Mouse (Mus musculus): Measurements from ENCODE around the gene Fgfr2.

GRCm38 (mm10) chr7:132766235-132766871 lies 356.8 kb downstream of the Fgfr2 start:
- TF ChIP-seq HCFC1 (IDR thresholded peaks at IDR 0.05; ENCODE audit: borderline replicate concordance, insufficient read depth, low read length) = no peak
- TF ChIP-seq ZNF384 (IDR thresholded peaks at IDR 0.05; ENCODE audit: low read depth, low read length) = no peak
- TF ChIP-seq MAFK (IDR thresholded peaks at IDR 0.05; ENCODE audit: insufficient read depth, low read depth, low read length) = no peak
- no peak for TF ChIP-seq CHD2 (IDR thresholded peaks at IDR 0.05; ENCODE audit: low read depth, low read length)
